Mouse (Mus musculus) brown adipose tissue, adult 24 weeks (tissue): Measurements from ENCODE around the gene Otog. TPM values are rescaled to one million over a fixed set of nuclear protein-coding genes. Genes with fewer than 3 reads are reported as not detected.

Source experiments
- H3K27ac ChIP-seq: fragments of 200-500 bp; replicated peaks from 2 replicates; pipeline ENCODE4 v1.5.1; 2012; ENCODE audit warnings: low read depth, mild to moderate bottlenecking, low read length
- H3K4me1 ChIP-seq: fragments of 200-500 bp; 2 replicates; pipeline ENCODE4 v1.6.1; 2012; ENCODE audit warnings: low read length, mixed read lengths; ENCODE audit not compliant: control insufficient read depth, insufficient read depth, insufficient read length
- H3K4me3 ChIP-seq: fragments of 200-500 bp; 2 replicates; pipeline ENCODE4 v1.5.1; 2012; ENCODE audit warnings: low read depth, mild to moderate bottlenecking, low read length, moderate library complexity; ENCODE audit not compliant: insufficient read depth
- polyA plus RNA-seq: library from polyadenylated mRNA; stranded (reverse); fragments of >200 nt; gene quantifications from 2 replicates; pipeline ENCODE4 v1.2.4, GENCODE M21; 2012; ENCODE audit not compliant: missing spikeins, insufficient read depth, insufficient read length

The Otog gene
- polyA plus RNA-seq, 1 experiment, result not detected

GRCm38 (mm10) chr7:46240091-46240490 is 696 bp upstream of the Otog start:
- Histone ChIP-seq H3K4me1 (no peaks in the 10 kb centered on the region), H3K4me3 (no peak overlapping the region), H3K27ac (no peak overlapping the region)

GRCm38 (mm10) chr7:46246876-46247275 is 6.1 kb downstream of the Otog start:
- H3K4me3 ChIP-seq, result no peak overlapping the region
- H3K27ac ChIP-seq, result no peak overlapping the region
- no peaks in the 10 kb centered on the region for H3K4me1 ChIP-seq

GRCm38 (mm10) chr7:46247606-46248005 is 6.8 kb downstream of the Otog start:
- Histone ChIP-seq H3K4me3 (no peak overlapping the region), H3K4me1 (no peaks in the 10 kb centered on the region), H3K27ac (no peak overlapping the region)

GRCm38 (mm10) chr7:46251841-46252240 is 11.1 kb downstream of the Otog start:
- Histone ChIP-seq H3K4me1 (no peaks in the 10 kb centered on the region), H3K27ac (no peak overlapping the region), H3K4me3 (no peak overlapping the region)

- no peaks in the 10 kb centered on the region for H3K4me1 ChIP-seq
- no peak overlapping the region for H3K27ac ChIP-seq
- H3K4me3 ChIP-seq, result no peak overlapping the region
Measured at GRCm38 (mm10) chr7:46276156-46276555, 35.4 kb downstream of the Otog start.

GRCm38 (mm10) chr7:46279946-46280345 is 39.2 kb downstream of the Otog start:
- no peak overlapping the region for H3K27ac ChIP-seq
- H3K4me3 ChIP-seq, result no peak overlapping the region
- no peaks in the 10 kb centered on the region for H3K4me1 ChIP-seq

GRCm38 (mm10) chr7:46280896-46281295 is 40.1 kb downstream of the Otog start:
- Histone ChIP-seq H3K27ac (no peak overlapping the region), H3K4me3 (no peak overlapping the region)

GRCm38 (mm10) chr7:46282276-46282675 is 41.5 kb downstream of the Otog start:
- Histone ChIP-seq H3K27ac (no peak overlapping the region), H3K4me1 (no peaks in the 10 kb centered on the region), H3K4me3 (no peak overlapping the region)

More at GRCm38 (mm10) chr7:46280896-46281295, 40.1 kb downstream of the Otog start:
- H3K4me1 ChIP-seq, result no peaks in the 10 kb centered on the region

- Histone ChIP-seq H3K27ac (no peak overlapping the region), H3K4me1 (no peaks in the 10 kb centered on the region), H3K4me3 (no peak overlapping the region)
Measured at GRCm38 (mm10) chr7:46283681-46284080, 42.9 kb downstream of the Otog start.

GRCm38 (mm10) chr7:46285161-46285839 is 44.5 kb downstream of the Otog start:
- Histone ChIP-seq H3K27ac (no peak overlapping the region), H3K4me3 (no peak overlapping the region)

GRCm38 (mm10) chr7:46286391-46286790 is 45.6 kb downstream of the Otog start:
- no peaks in the 10 kb centered on the region for H3K4me1 ChIP-seq

More at GRCm38 (mm10) chr7:46285161-46285839, 44.5 kb downstream of the Otog start:
- no peaks in the 10 kb centered on the region for H3K4me1 ChIP-seq

GRCm38 (mm10) chr7:46287051-46287450 is 46.3 kb downstream of the Otog start:
- Histone ChIP-seq H3K27ac (no peak overlapping the region), H3K4me1 (no peaks in the 10 kb centered on the region), H3K4me3 (no peak overlapping the region)

More at GRCm38 (mm10) chr7:46286391-46286790, 45.6 kb downstream of the Otog start:
- no peak overlapping the region for H3K4me3 ChIP-seq
- no peak overlapping the region for H3K27ac ChIP-seq

GRCm38 (mm10) chr7:46296330-46296729 is 55.5 kb downstream of the Otog start:
- Histone ChIP-seq H3K27ac (no peak overlapping the region), H3K4me1 (no peaks in the 10 kb centered on the region), H3K4me3 (no peak overlapping the region)

GRCm38 (mm10) chr7:46301031-46301632 is 60.3 kb downstream of the Otog start:
- H3K4me3 ChIP-seq, result no peak overlapping the region

GRCm38 (mm10) chr7:46313486-46313885 is 72.7 kb downstream of the Otog start:
- H3K4me3 ChIP-seq, result no peak overlapping the region
- H3K27ac ChIP-seq, result no peak overlapping the region
- no peaks in the 10 kb centered on the region for H3K4me1 ChIP-seq

More at GRCm38 (mm10) chr7:46301031-46301632, 60.3 kb downstream of the Otog start:
- no peaks in the 10 kb centered on the region for H3K4me1 ChIP-seq
- H3K27ac ChIP-seq, result no peak overlapping the region
